Mouse (Mus musculus): ENCODE results near the gene Higd2a.

The Higd2a gene

GRCm38 (mm10) chr13:54589996-54590951 is at the start of gene Higd2a, which contains the start of gene Nop16:
Gene Higd2a, plus strand, starts transcription at chr13:54590207.
Gene Nop16, minus strand, starts transcription at chr13:54590090.
- H3K4me1 ChIP-seq (replicated peaks; ENCODE audit: low read depth, low read length), result peaks cover 64% of the 10 kb centered on the region
- peak within 1 kb of the TSS; percentile 97 for H3K4me3 ChIP-seq (replicated peaks; ENCODE audit: low read length)
- no peaks in the 10 kb centered on the region for H3K27me3 ChIP-seq (ENCODE audit: insufficient read depth, low read length)

GRCm38 (mm10) chr13:54548036-54548435 is 42.0 kb upstream of the Higd2a start:
- no peaks in the 10 kb centered on the region for H3K9me3 ChIP-seq (ENCODE audit: low read length)
- H3K27me3 ChIP-seq (ENCODE audit: insufficient read depth, low read length), result no peaks in the 10 kb centered on the region
- TF ChIP-seq POU5F1 (IDR thresholded peaks at IDR 0.05; ENCODE audit: borderline replicate concordance, low read length) (no peak), CTCF (conservative IDR thresholded peaks at IDR 0.05; ENCODE audit: low read length) (no peak)
- H3K4me1 ChIP-seq (replicated peaks; ENCODE audit: low read depth, low read length), result peaks cover 12% of the 10 kb centered on the region
- H3K4me3 ChIP-seq (replicated peaks; ENCODE audit: low read length), result no peak overlapping the region
- H3K36me3 ChIP-seq (ENCODE audit: insufficient read depth, low read length), result peaks cover 71% of the 10 kb centered on the region

More at GRCm38 (mm10) chr13:54589996-54590951, at the start of gene Higd2a, which contains the start of gene Nop16:
- H3K9me3 ChIP-seq (ENCODE audit: low read length), result no peaks in the 10 kb centered on the region
- TF ChIP-seq NANOG (IDR thresholded peaks at IDR 0.05; ENCODE audit: borderline replicate concordance, low read length) (no peak), CTCF (conservative IDR thresholded peaks at IDR 0.05; ENCODE audit: low read length) (no peak), POU5F1 (IDR thresholded peaks at IDR 0.05; ENCODE audit: borderline replicate concordance, low read length) (no peak)
- peaks cover 79% of the 10 kb centered on the region for H3K36me3 ChIP-seq (ENCODE audit: insufficient read depth, low read length)

GRCm38 (mm10) chr13:54556176-54556575 is 33.8 kb upstream of the Higd2a start:
- Histone ChIP-seq H3K4me3 (replicated peaks; ENCODE audit: low read length) (no peak overlapping the region), H3K36me3 (ENCODE audit: insufficient read depth, low read length) (peaks cover 99% of the 10 kb centered on the region), H3K27me3 (ENCODE audit: insufficient read depth, low read length) (no peaks in the 10 kb centered on the region), H3K9me3 (ENCODE audit: low read length) (no peaks in the 10 kb centered on the region), H3K4me1 (replicated peaks; ENCODE audit: low read depth, low read length) (peaks cover 17% of the 10 kb centered on the region)
- TF ChIP-seq POU5F1 (IDR thresholded peaks at IDR 0.05; ENCODE audit: borderline replicate concordance, low read length), result no peak
- TF ChIP-seq NANOG (IDR thresholded peaks at IDR 0.05; ENCODE audit: borderline replicate concordance, low read length), result no peak
- no peak for TF ChIP-seq CTCF (conservative IDR thresholded peaks at IDR 0.05; ENCODE audit: low read length)

- H3K27me3 ChIP-seq (ENCODE audit: insufficient read depth, low read length), result no peaks in the 10 kb centered on the region
- no peaks in the 10 kb centered on the region for H3K9me3 ChIP-seq (ENCODE audit: low read length)
- peaks cover 21% of the 10 kb centered on the region for H3K4me1 ChIP-seq (replicated peaks; ENCODE audit: low read depth, low read length)
- H3K4me3 ChIP-seq (replicated peaks; ENCODE audit: low read length), result no peak overlapping the region
- peaks cover 99% of the 10 kb centered on the region for H3K36me3 ChIP-seq (ENCODE audit: insufficient read depth, low read length)
- TF ChIP-seq CTCF (conservative IDR thresholded peaks at IDR 0.05; ENCODE audit: low read length), result no peak
- TF ChIP-seq POU5F1 (IDR thresholded peaks at IDR 0.05; ENCODE audit: borderline replicate concordance, low read length), result no peak
- TF ChIP-seq NANOG (IDR thresholded peaks at IDR 0.05; ENCODE audit: borderline replicate concordance, low read length), result no peak
These were observed 33.2 kb upstream of the Higd2a start for GRCm38 (mm10) chr13:54556796-54557195.

- TF ChIP-seq POU5F1 (IDR thresholded peaks at IDR 0.05; ENCODE audit: borderline replicate concordance, low read length), result no peak
- TF ChIP-seq CTCF (conservative IDR thresholded peaks at IDR 0.05; ENCODE audit: low read length), result no peak
- TF ChIP-seq NANOG (IDR thresholded peaks at IDR 0.05; ENCODE audit: borderline replicate concordance, low read length), result no peak
- H3K27me3 ChIP-seq (ENCODE audit: insufficient read depth, low read length), result no peaks in the 10 kb centered on the region
- no peak overlapping the region for H3K4me3 ChIP-seq (replicated peaks; ENCODE audit: low read length)
- H3K9me3 ChIP-seq (ENCODE audit: low read length), result no peaks in the 10 kb centered on the region
- H3K4me1 ChIP-seq (replicated peaks; ENCODE audit: low read depth, low read length), result peaks cover 29% of the 10 kb centered on the region
- peaks cover 99% of the 10 kb centered on the region for H3K36me3 ChIP-seq (ENCODE audit: insufficient read depth, low read length)
These were observed 32.4 kb upstream of the Higd2a start for GRCm38 (mm10) chr13:54557652-54558051.

- H3K4me3 ChIP-seq (replicated peaks; ENCODE audit: low read length), result no peak overlapping the region
- H3K27me3 ChIP-seq (ENCODE audit: insufficient read depth, low read length), result no peaks in the 10 kb centered on the region
- peaks cover 91% of the 10 kb centered on the region for H3K36me3 ChIP-seq (ENCODE audit: insufficient read depth, low read length)
- H3K4me1 ChIP-seq (replicated peaks; ENCODE audit: low read depth, low read length), result peaks cover 47% of the 10 kb centered on the region
- no peaks in the 10 kb centered on the region for H3K9me3 ChIP-seq (ENCODE audit: low read length)
- no peak for TF ChIP-seq NANOG (IDR thresholded peaks at IDR 0.05; ENCODE audit: borderline replicate concordance, low read length)
- TF ChIP-seq POU5F1 (IDR thresholded peaks at IDR 0.05; ENCODE audit: borderline replicate concordance, low read length), result no peak
- TF ChIP-seq CTCF (conservative IDR thresholded peaks at IDR 0.05; ENCODE audit: low read length), result no peak
These were observed 30.4 kb upstream of the Higd2a start for GRCm38 (mm10) chr13:54559656-54560055.

GRCm38 (mm10) chr13:54560608-54561007 is 29.4 kb upstream of the Higd2a start:
- Histone ChIP-seq H3K9me3 (ENCODE audit: low read length) (no peaks in the 10 kb centered on the region), H3K4me3 (replicated peaks; ENCODE audit: low read length) (no peak overlapping the region), H3K4me1 (replicated peaks; ENCODE audit: low read depth, low read length) (peaks cover 50% of the 10 kb centered on the region), H3K36me3 (ENCODE audit: insufficient read depth, low read length) (peaks cover 82% of the 10 kb centered on the region), H3K27me3 (ENCODE audit: insufficient read depth, low read length) (no peaks in the 10 kb centered on the region)
- TF ChIP-seq CTCF (conservative IDR thresholded peaks at IDR 0.05; ENCODE audit: low read length) (no peak), POU5F1 (IDR thresholded peaks at IDR 0.05; ENCODE audit: borderline replicate concordance, low read length) (no peak), NANOG (IDR thresholded peaks at IDR 0.05; ENCODE audit: borderline replicate concordance, low read length) (no peak)

- no peak overlapping the region for H3K4me3 ChIP-seq (replicated peaks; ENCODE audit: low read length)
- H3K36me3 ChIP-seq (ENCODE audit: insufficient read depth, low read length), result peaks cover 63% of the 10 kb centered on the region
- H3K4me1 ChIP-seq (replicated peaks; ENCODE audit: low read depth, low read length), result peaks cover 63% of the 10 kb centered on the region
- H3K27me3 ChIP-seq (ENCODE audit: insufficient read depth, low read length), result no peaks in the 10 kb centered on the region
- no peaks in the 10 kb centered on the region for H3K9me3 ChIP-seq (ENCODE audit: low read length)
- TF ChIP-seq NANOG (IDR thresholded peaks at IDR 0.05; ENCODE audit: borderline replicate concordance, low read length) (no peak), POU5F1 (IDR thresholded peaks at IDR 0.05; ENCODE audit: borderline replicate concordance, low read length) (no peak), CTCF (conservative IDR thresholded peaks at IDR 0.05; ENCODE audit: low read length) (no peak)
These were observed 27.4 kb upstream of the Higd2a start for GRCm38 (mm10) chr13:54562562-54562961.

Measured in E14TG2a.4 (cell line).